Mouse (Mus musculus): Measurements from ENCODE around the gene B4gat1. TPM values are rescaled to one million over a fixed set of nuclear protein-coding genes. Genes with fewer than 3 reads are reported as not detected.
"Not testable (repeated sequence)": the region's sequence is repeated elsewhere in the genome, so short reads cannot be mapped to it uniquely, and the experiment has no call there.

B4gat1 gene
- total RNA-seq, 1 experiment from 2014 or later = 0.81 TPM

DNA sequence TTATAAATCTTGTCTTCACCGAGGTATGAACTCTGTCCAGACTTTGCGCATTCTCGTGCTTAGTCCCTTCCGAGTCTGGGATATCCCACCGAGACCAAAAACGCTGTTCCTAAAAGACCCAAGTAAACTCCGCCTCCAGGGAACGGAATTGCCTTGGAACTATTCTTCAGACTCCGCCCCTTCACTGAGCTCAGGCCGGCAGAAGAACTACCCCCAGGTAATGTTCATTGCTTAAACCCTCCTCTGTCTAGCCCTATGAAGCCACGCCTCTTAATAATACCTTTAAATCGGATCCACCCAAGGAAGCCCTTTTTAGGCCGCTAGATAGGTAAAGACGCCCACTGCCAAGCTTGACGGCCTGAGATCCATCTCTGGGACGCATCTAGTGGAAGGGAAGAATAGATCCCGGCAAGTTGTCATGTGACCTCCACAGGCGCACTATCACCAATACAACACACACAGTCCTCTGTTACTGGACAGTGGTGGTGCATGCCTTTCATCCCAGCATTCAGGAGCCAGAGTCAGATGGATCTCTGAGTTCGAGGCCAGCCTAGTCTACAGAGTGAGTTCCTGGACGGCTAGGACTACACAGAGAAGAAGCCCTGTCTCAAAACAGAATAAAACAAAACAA, 33.9 kb downstream of the B4gat1 start:
- no peak for ATAC-seq (ENCODE audit: extremely low read depth, insufficient number of reproducible peaks, low FRiP score, poor library complexity, severe bottlenecking)

GRCm38 (mm10) chr19:5073028-5073427, 34.4 kb downstream of the B4gat1 start:
- ATAC-seq (ENCODE audit: extremely low read depth, insufficient number of reproducible peaks, low FRiP score, poor library complexity, severe bottlenecking) = no peak

- ATAC-seq (ENCODE audit: extremely low read depth, insufficient number of reproducible peaks, low FRiP score, poor library complexity, severe bottlenecking) = no peak
Observed at GRCm38 (mm10) chr19:5073518-5073917, 34.9 kb downstream of the B4gat1 start.

GRCm38 (mm10) chr19:5079279-5079678, 40.7 kb downstream of the B4gat1 start:
- no peak for ATAC-seq (ENCODE audit: extremely low read depth, insufficient number of reproducible peaks, low FRiP score, poor library complexity, severe bottlenecking)

DNA sequence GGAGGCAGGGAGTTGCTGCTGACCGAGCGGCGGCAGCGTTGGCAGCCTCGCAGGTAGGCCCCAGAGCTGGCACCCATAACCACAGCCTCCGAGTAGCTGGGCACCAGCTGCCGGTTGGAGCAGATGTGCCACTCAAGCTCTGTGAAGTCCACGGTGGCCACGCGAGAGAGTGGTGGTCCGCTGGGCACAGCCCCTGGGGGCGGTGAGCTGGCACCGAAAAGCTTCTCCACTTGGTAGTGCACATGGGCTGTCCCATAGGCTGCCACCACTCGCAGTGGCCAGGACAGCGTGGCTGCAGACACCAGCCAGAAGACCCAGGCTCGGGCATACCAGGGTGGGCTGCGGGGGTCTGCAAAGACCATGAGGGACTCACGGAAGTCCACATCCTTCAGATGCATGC, 43.4 kb downstream of the B4gat1 start:
- ATAC-seq (ENCODE audit: extremely low read depth, insufficient number of reproducible peaks, low FRiP score, poor library complexity, severe bottlenecking) = no peak

DNA sequence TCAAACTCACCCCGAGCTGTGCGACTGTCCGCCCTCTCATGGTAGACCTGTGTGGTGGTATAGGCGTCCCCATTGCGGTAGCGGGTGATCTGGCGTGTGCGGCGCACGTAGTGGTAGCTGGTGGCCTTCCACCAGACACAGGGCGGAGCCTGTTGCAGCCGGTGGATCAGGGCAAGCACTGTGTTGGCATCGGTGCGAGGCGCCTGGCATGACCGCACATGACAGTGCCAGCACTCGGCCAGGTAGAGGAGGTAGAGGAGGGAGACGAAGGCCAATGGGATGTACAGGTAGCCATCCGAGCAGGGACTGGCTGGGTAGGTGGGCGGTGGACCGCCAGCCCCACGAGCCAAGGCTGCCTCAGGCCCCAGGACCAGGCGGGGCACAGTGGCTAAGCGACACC, 44.0 kb downstream of the B4gat1 start:
- ATAC-seq (ENCODE audit: extremely low read depth, insufficient number of reproducible peaks, low FRiP score, poor library complexity, severe bottlenecking) = no peak

- no peak for ATAC-seq (ENCODE audit: extremely low read depth, insufficient number of reproducible peaks, low FRiP score, poor library complexity, severe bottlenecking)
Observed at GRCm38 (mm10) chr19:5083961-5084833, 45.6 kb downstream of the B4gat1 start.

GRCm38 (mm10) chr19:5084834-5085144, 46.2 kb downstream of the B4gat1 start:
- no peak for ATAC-seq (ENCODE audit: extremely low read depth, insufficient number of reproducible peaks, low FRiP score, poor library complexity, severe bottlenecking)

DNA sequence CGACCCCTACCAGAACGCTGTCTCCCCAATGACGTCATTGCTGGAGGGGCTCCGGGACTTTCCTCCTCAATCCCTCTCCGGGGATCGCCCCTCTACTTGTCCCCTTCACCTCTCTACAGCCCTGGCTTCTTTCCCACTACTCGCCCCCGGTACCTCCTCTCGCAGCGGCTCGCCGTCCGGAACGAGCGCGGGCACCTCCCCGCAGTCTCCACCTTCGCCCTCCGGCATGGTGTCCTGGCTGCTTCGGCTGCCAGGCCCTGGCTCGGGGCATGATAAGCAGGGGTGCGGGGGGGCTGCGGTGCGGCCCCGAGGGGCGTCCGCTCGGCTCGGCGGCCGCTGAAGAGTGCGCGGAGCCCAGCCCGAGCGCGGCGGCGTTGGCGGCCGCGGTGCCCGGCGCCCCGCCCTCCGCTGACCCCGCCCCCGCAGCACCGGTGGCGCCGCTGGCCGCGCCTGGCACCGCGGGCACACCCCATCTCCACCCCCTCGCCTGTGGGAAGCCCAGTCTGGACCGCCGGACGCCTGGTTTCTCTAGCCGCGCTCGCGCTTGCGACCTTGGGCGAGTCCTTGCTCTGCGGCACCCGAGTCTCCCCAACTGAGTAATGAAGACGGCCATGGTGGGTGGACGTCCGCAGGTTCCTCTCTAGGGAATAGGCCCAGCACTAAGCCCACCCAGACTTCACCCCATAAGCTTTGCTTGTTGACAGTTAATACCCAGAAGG, 46.7 kb downstream of the B4gat1 start, which contains the start of gene Tmem151a:
Tmem151a (minus strand) TSS at position 387 of the 719 bp plus-strand sequence.
- no peak for ATAC-seq (ENCODE audit: extremely low read depth, insufficient number of reproducible peaks, low FRiP score, poor library complexity, severe bottlenecking)

- not testable (repeated sequence) for ATAC-seq (ENCODE audit: extremely low read depth, insufficient number of reproducible peaks, low FRiP score, poor library complexity, severe bottlenecking)
Observed at GRCm38 (mm10) chr19:5086533-5086932, 47.9 kb downstream of the B4gat1 start.

- ATAC-seq (ENCODE audit: extremely low read depth, insufficient number of reproducible peaks, low FRiP score, poor library complexity, severe bottlenecking) = peak; percentile 84
Observed at GRCm38 (mm10) chr19:5087884-5088728, 49.5 kb downstream of the B4gat1 start, which contains the start of gene Yif1a. Gene Yif1a (plus strand): TSS chr19:5088538.

DNA sequence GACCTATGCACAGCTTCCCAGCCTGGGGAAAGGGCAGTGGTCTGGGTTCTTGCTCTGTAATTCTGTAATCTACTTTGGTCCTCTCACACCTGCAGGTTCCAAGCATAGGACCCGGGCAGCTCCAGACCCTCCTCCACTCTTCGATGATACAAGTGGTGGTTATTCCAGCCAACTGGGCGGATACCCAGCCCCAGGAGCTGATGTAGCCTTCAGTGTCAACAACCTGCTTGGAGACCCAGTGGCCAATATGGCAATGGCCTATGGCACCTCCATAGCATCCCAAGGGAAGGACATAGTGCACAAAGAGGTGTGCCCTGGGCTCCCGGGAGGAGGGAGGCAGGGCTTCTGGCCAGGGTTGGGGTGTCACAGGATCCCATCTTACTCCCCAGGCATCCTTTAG, 50.7 kb downstream of the B4gat1 start:
- no peak for ATAC-seq (ENCODE audit: extremely low read depth, insufficient number of reproducible peaks, low FRiP score, poor library complexity, severe bottlenecking)

Other genes with a start within 250 kb of the B4gat1 start
- 84.6 and 93.8 TPM in 2 replicates for gene Rbm4, start 244.9 kb upstream of the B4gat1 start, total RNA-seq (2017)
- gene Gm21992, start 227.2 kb upstream of the B4gat1 start, total RNA-seq (2017) = 17.3 and 24.4 TPM in 2 replicates
- 16.6 and 19.0 TPM in 2 replicates for gene Rbm14, start 227.2 kb upstream of the B4gat1 start, total RNA-seq (2017)
- gene Ccs, start 199.5 kb upstream of the B4gat1 start, total RNA-seq (2017) = 10.9 and 16.5 TPM in 2 replicates
- not detected in 2 replicates for gene Ccdc87, start 199.5 kb upstream of the B4gat1 start, total RNA-seq (2017)
- 0.23 and 0.37 TPM in 2 replicates for gene Ctsf, start 183.7 kb upstream of the B4gat1 start, total RNA-seq (2017)
- not detected in 2 replicates for gene Actn3, start 160.9 kb upstream of the B4gat1 start, total RNA-seq (2017)
- 8.4 and 9.9 TPM in 2 replicates for gene Zdhhc24, start 160.2 kb upstream of the B4gat1 start, total RNA-seq (2017)
- gene Bbs1, start 132.2 kb upstream of the B4gat1 start, total RNA-seq (2017) = 2.2 and 2.5 TPM in 2 replicates
- 37.8 and 42.8 TPM in 2 replicates for gene Dpp3, start 110.5 kb upstream of the B4gat1 start, total RNA-seq (2017)
- 0.25 and 0.70 TPM in 2 replicates for gene Peli3, start 95.7 kb upstream of the B4gat1 start, total RNA-seq (2017)
- 11.2 and 14.5 TPM in 2 replicates for gene Mrpl11, start 76.7 kb upstream of the B4gat1 start, total RNA-seq (2017)
- gene Npas4, start 48.5 kb upstream of the B4gat1 start, total RNA-seq (2017) = not detected in 2 replicates
- 1.2 TPM in 1 of 2 replicates, not detected in the other for gene Slc29a2, start 15.0 kb upstream of the B4gat1 start, total RNA-seq (2017)
- 2.3 and 4.3 TPM in 2 replicates for gene AC124502.3, start 65 bp downstream of the B4gat1 start, total RNA-seq (2017)
- 31.8 and 34.6 TPM in 2 replicates for gene Brms1, start 2.5 kb downstream of the B4gat1 start, total RNA-seq (2017)
- 0.12 and 0.70 TPM in 2 replicates for gene Rin1, start 11.7 kb downstream of the B4gat1 start, total RNA-seq (2017)
- gene Cd248, start 29.3 kb downstream of the B4gat1 start, total RNA-seq (2017) = not detected in 2 replicates
- not detected in 2 replicates for gene Tmem151a, start 46.7 kb downstream of the B4gat1 start, total RNA-seq (2017)
- gene Yif1a, start 49.7 kb downstream of the B4gat1 start, total RNA-seq (2017) = 6.9 and 10.4 TPM in 2 replicates
- gene Cnih2, start 59.7 kb downstream of the B4gat1 start, total RNA-seq (2017) = not detected in 2 replicates
- gene Rab1b, start 68.2 kb downstream of the B4gat1 start, total RNA-seq (2017) = 74.5 and 91.6 TPM in 2 replicates
- 16.7 and 18.7 TPM in 2 replicates for gene Klc2, start 79.7 kb downstream of the B4gat1 start, total RNA-seq (2017)
- gene Pacs1, start 234.3 kb downstream of the B4gat1 start, total RNA-seq (2017) = 50.5 and 54.0 TPM in 2 replicates

Data from neutrophil, adult 5-6 weeks (primary cell).